Mouse (Mus musculus): ENCODE measurements around the gene Tepp.

DNA sequence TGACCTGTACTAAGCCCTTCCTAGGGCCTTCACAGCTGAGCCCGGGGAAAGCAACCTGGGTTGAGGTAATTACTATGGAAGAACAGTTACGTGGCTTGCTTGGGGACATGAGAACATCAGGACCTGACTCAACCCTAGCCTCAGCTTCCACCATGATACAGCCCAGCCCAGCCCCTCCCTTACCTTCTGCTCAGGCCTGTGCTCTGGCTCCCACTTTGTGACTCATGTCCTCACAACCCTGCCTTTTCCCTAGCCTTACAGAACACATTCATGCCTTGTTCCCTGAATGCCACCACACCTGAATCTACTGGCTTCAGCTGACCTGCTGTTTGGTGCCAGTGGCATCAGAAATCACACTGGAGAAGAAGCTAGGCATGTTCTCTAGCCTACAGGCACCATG is 38.0 kb downstream of the Tepp start:
- TF ChIP-seq EP300 (IDR thresholded peaks at IDR 0.05; ENCODE audit: low read depth) (no peak), CTCF (IDR thresholded peaks at IDR 0.05; ENCODE audit: low read depth) (no peak)

Measured in heart, postnatal 0 days (tissue).